Mouse (Mus musculus): Measurements from ENCODE around the gene Cdh4.

- no peak for TF ChIP-seq POLR2A (IDR thresholded peaks at IDR 0.05; ENCODE audit: control insufficient read depth, low read depth, low read length)
- no peak for TF ChIP-seq CTCF (IDR thresholded peaks at IDR 0.05; ENCODE audit: control insufficient read depth, insufficient read depth, insufficient replicate concordance, low read depth, low read length)
Measured at GRCm38 (mm10) chr2:179787797-179788196, 345.6 kb downstream of the Cdh4 start.

Measured in testis, adult 2 months (tissue).